Mouse (Mus musculus) myocyte (in vitro differentiated cells): Measurements from ENCODE around the gene Wfikkn2. TPM values are rescaled to one million over a fixed set of nuclear protein-coding genes. Genes with fewer than 3 reads are reported as not detected.

ENCODE experiments used
- H3K27me3 ChIP-seq: one replicate; pipeline ENCODE4 v1.6.1; 2011; ENCODE audit not compliant: control insufficient read depth, insufficient read depth, insufficient read length
- H3K36me3 ChIP-seq: one replicate; pipeline ENCODE4 v1.6.1; 2011; ENCODE audit not compliant: control insufficient read depth, insufficient read depth
- H3K4me2 ChIP-seq: one replicate; pipeline ENCODE4 v1.6.1; 2011; ENCODE audit warnings: low read depth, control low read depth
- H3K4me3 ChIP-seq: one replicate; pipeline ENCODE4 v1.5.1; 2011; ENCODE audit warnings: mild to moderate bottlenecking, control low read depth, moderate library complexity
- H3K79me2 ChIP-seq: one replicate; pipeline ENCODE4 v1.6.1; 2011; ENCODE audit not compliant: control insufficient read depth, insufficient read depth
- H3ac ChIP-seq: one replicate; pipeline ENCODE4 v1.6.1; 2011; ENCODE audit not compliant: control insufficient read depth, insufficient read length
- CEBPB ChIP-seq: IDR thresholded peaks from 2 replicates; pipeline ENCODE4 v1.6.1; 2011; ENCODE audit warnings: mild to moderate bottlenecking, moderate library complexity; ENCODE audit not compliant: poor library complexity, insufficient read depth, severe bottlenecking
- E2F4 ChIP-seq: IDR thresholded peaks from one replicate; pipeline ENCODE4 v1.6.1; 2011; ENCODE audit warnings: mild to moderate bottlenecking, control low read depth, moderate library complexity; ENCODE audit not compliant: insufficient read depth
- MAX ChIP-seq: IDR thresholded peaks from one replicate; pipeline ENCODE4 v1.6.1; 2011; ENCODE audit warnings: low read depth, mild to moderate bottlenecking, control low read depth
- MYOD1 ChIP-seq, 3 experiments: IDR thresholded peaks; one replicate each; pipeline ENCODE4 v1.6.1; 2011; ENCODE audit warnings: control low read depth in 2 of 3, low read depth in 2 of 3, mild to moderate bottlenecking in 2 of 3, moderate library complexity in 1 of 3; ENCODE audit not compliant: insufficient read length in 2 of 3, control insufficient read depth in 1 of 3
- MYOG ChIP-seq, 3 experiments: IDR thresholded peaks; one replicate each; pipeline ENCODE4 v1.6.1; 2011; ENCODE audit warnings: control low read depth in 2 of 3, low read depth in 2 of 3, mild to moderate bottlenecking in 2 of 3; ENCODE audit not compliant: insufficient read length in 2 of 3, control insufficient read depth in 1 of 3, insufficient read depth in 1 of 3
- POLR2A ChIP-seq: IDR thresholded peaks from one replicate; pipeline ENCODE4 v1.6.1; 2011; ENCODE audit warnings: low read depth, mild to moderate bottlenecking, control low read depth, moderate library complexity; ENCODE audit not compliant: insufficient read length
- POLR2AphosphoS2 ChIP-seq: IDR thresholded peaks from one replicate; pipeline ENCODE4 v1.6.1; 2011; ENCODE audit warnings: low read depth, control low read depth; ENCODE audit not compliant: insufficient read length
- REST ChIP-seq: IDR thresholded peaks from one replicate; pipeline ENCODE4 v1.6.1; 2011; ENCODE audit warnings: mild to moderate bottlenecking, control low read depth, moderate library complexity; ENCODE audit not compliant: insufficient read depth, insufficient read length
- SRF ChIP-seq: IDR thresholded peaks from one replicate; pipeline ENCODE4 v1.6.1; 2011; ENCODE audit warnings: low read depth; ENCODE audit not compliant: control insufficient read depth, insufficient read length
- TCF12 ChIP-seq: IDR thresholded peaks from one replicate; pipeline ENCODE4 v1.6.1; 2011; ENCODE audit warnings: mild to moderate bottlenecking, control low read depth; ENCODE audit not compliant: poor library complexity, insufficient read depth, severe bottlenecking
- TCF3 ChIP-seq: IDR thresholded peaks from one replicate; pipeline ENCODE4 v1.6.1; 2011; ENCODE audit warnings: low read depth, control low read depth; ENCODE audit not compliant: insufficient read length
- USF1 ChIP-seq: IDR thresholded peaks from one replicate; pipeline ENCODE4 v1.6.1; 2011; ENCODE audit warnings: low read depth, mild to moderate bottlenecking, control low read depth, moderate library complexity
- polyA plus RNA-seq: library from polyadenylated mRNA; unstranded; fragments of >200 nt; fragmentation: generic; extraction: Trizol; gene quantifications from one replicate; pipeline ENCODE4 v1.2.1, GENCODE M21; 2012; ENCODE audit warnings: missing spikeins

Wfikkn2 gene
- polyA plus RNA-seq, 1 experiment = 0.80 TPM

DNA sequence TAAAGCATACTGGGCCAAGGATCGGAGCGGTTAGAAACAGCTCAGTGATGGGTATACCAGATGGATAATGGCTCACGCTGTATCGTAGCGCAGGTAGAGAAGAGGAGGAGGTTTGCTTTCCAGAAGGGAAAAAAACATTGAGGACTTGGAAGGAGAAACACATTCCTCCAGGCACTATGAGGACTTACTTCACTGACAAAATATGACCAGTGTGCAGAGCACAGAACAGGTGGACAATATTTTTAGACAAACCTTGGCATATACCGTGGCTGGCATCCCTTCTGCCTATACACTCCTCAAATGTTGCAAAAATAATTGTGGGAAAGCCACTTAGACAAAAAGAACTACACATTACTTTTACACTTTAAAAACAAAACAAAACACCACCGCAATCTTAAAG is 24.5 kb downstream of the Wfikkn2 start:
- Histone ChIP-seq H3ac (no peak overlapping the region), H3K4me3 (no peak overlapping the region)
- no peak for TF ChIP-seq E2F4
- no peak for TF ChIP-seq POLR2AphosphoS2
- no peak for TF ChIP-seq SRF
- TF ChIP-seq MAX = no peak
- no peak for TF ChIP-seq USF1
- TF ChIP-seq TCF12 = no peak
- TF ChIP-seq MYOG (IDR thresholded peaks at IDR 0.05; ENCODE audit: control insufficient read depth in 1 of 3, insufficient read depth in 1 of 3, insufficient read length in 2 of 3, low read depth in 2 of 3) = peak in 1 of 3 experiments; percentile 47
- no peak for TF ChIP-seq CEBPB
- TF ChIP-seq POLR2A = no peak
- TF ChIP-seq TCF3 = no peak
- TF ChIP-seq MYOD1 (IDR thresholded peaks at IDR 0.05; ENCODE audit: control insufficient read depth in 1 of 3, insufficient read length in 2 of 3, low read depth in 2 of 3) = peak; percentile 13 to 45 (median 24)
- no peak for TF ChIP-seq REST

DNA sequence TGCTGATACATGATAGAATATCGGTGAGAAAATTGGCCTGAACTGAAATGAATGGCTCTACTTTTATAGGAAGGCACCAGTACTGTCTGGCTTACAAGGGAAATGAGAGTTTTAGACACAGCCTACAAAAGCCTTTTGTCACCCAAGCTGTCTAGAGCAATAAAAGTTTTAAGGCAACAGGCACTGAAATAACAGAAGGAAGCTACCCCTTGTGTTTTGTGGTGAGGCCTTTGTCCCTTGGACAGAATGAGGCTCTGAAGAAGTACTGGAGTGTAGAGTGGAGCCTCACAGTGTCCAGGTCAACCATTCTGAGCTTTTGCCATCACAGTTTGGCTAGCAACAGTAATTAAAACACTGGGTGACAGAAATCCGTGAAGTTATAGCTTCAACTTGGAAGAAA is 29.6 kb downstream of the Wfikkn2 start:
- no peaks in the 10 kb centered on the region for H3K27me3 ChIP-seq
- TF ChIP-seq POLR2AphosphoS2 (peak; percentile 77), TCF3 (no peak)
- H3K4me3 ChIP-seq = no peak overlapping the region
- H3K4me2 ChIP-seq = peak overlapping the region; percentile 10
- H3K79me2 ChIP-seq = peaks cover 20% of the 10 kb centered on the region
- H3ac ChIP-seq = no peak overlapping the region
- peaks cover 5% of the 10 kb centered on the region for H3K36me3 ChIP-seq

More for the DNA sequence above, 24.5 kb downstream of the Wfikkn2 start:
- peak overlapping the region; percentile 10 for H3K4me2 ChIP-seq
- H3K27me3 ChIP-seq = no peaks in the 10 kb centered on the region
- no peaks in the 10 kb centered on the region for H3K79me2 ChIP-seq
- H3K36me3 ChIP-seq = no peaks in the 10 kb centered on the region

DNA sequence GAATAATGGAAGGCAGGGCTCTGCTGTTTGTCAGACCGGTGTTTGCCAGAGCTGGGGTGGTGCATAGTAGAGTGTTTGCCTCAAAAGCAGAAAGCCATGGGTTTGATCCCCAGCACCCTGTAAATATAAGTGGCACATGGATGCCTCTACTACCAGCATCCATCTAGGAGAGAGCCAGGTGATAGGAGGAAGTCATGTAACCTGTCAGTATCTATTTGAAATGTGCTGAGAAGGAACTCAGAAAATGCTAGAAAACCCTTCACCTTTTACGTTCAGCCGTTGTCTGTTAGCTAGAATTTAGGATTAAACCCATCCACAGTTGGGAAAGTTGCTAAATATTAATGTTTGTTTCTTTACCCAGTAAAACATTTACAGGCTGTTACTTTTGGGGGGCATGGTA is 30.2 kb downstream of the Wfikkn2 start:
- Histone ChIP-seq H3ac (no peak overlapping the region), H3K79me2 (peaks cover 20% of the 10 kb centered on the region), H3K4me3 (no peak overlapping the region), H3K36me3 (peaks cover 5% of the 10 kb centered on the region), H3K4me2 (peak overlapping the region; percentile 4), H3K27me3 (no peaks in the 10 kb centered on the region)
- no peak for TF ChIP-seq TCF3
- no peak for TF ChIP-seq TCF12
- TF ChIP-seq POLR2AphosphoS2 = no peak
- no peak for TF ChIP-seq POLR2A

DNA sequence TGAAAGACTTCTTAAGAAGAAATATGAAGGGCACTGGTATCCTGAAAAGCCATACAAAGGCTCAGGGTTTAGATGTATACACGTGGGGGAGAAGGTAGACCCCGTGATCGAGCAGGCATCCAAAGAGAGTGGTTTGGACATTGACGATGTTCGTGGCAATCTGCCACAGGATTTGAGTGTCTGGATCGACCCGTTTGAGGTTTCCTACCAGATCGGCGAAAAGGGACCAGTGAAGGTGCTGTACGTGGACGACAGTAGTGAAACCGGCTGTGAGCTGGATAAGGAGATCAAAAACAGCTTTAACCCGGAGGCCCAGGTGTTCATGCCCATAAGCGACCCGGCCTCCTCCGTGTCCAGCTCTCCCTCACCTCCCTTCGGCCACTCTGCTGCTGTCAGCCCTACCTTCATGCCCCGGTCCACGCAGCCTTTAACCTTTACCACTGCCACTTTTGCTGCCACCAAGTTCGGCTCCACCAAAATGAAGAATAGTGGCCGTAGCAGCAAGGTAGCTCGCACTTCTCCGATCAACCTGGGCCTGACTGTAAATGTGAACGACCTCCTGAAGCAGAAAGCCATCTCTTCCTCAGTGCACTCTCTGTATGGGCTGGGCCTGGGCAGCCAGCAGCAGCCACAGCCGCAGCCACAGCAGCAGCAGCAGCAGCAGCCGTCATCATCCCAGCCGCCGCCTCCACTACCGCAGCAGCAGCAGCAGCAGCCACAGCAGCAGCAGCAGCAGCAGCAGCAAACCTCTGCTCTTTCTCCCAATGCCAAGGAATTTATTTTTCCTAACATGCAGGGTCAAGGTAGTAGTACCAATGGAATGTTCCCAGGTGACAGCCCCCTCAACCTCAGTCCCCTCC is 31.8 kb downstream of the Wfikkn2 start:
- Histone ChIP-seq H3K4me3 (peak overlapping the region; percentile 51), H3K79me2 (peaks cover 20% of the 10 kb centered on the region), H3K27me3 (no peaks in the 10 kb centered on the region), H3ac (no peak overlapping the region), H3K4me2 (peak overlapping the region; percentile 76), H3K36me3 (peaks cover 5% of the 10 kb centered on the region)
- peak; percentile 50 for TF ChIP-seq POLR2AphosphoS2
- no peak for TF ChIP-seq E2F4
- no peak for TF ChIP-seq TCF3

DNA sequence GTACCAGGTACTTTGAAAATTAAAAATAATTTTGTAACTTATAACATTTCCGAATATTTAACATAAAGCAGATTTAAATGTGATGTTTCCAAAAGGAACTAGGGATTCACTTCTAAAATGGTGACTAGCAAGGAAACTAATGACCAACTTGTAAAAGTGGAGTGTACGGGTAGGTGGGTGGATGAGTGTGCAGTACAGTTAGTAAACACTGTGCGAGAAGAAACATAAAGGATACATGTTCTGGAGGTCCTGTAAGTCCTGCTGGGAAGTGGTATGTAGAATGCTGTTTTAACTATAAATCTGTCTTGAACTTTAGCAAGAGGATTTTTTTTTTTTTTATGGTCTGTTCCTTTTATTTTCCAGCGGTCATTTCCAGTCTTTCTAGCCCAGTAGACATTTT is 32.8 kb downstream of the Wfikkn2 start:
- Histone ChIP-seq H3K4me2 (peak overlapping the region; percentile 76), H3ac (no peak overlapping the region), H3K36me3 (peaks cover 5% of the 10 kb centered on the region), H3K79me2 (peaks cover 20% of the 10 kb centered on the region), H3K27me3 (no peaks in the 10 kb centered on the region), H3K4me3 (peak overlapping the region; percentile 51)
- TF ChIP-seq MYOD1 (IDR thresholded peaks at IDR 0.05; ENCODE audit: control insufficient read depth in 1 of 3, insufficient read length in 2 of 3, low read depth in 2 of 3) = no peak
- no peak for TF ChIP-seq MYOG (IDR thresholded peaks at IDR 0.05; ENCODE audit: control insufficient read depth in 1 of 3, insufficient read depth in 1 of 3, insufficient read length in 2 of 3, low read depth in 2 of 3)
- no peak for TF ChIP-seq POLR2AphosphoS2
- TF ChIP-seq POLR2A = no peak
- no peak for TF ChIP-seq CEBPB
- no peak for TF ChIP-seq REST
- no peak for TF ChIP-seq TCF12
- TF ChIP-seq MAX = no peak
- no peak for TF ChIP-seq USF1
